Mouse (Mus musculus) liver, postnatal 0 days (tissue): Measurements from ENCODE around the gene Ccdc187. TPM values are rescaled to one million over a fixed set of nuclear protein-coding genes. Genes with fewer than 3 reads are reported as not detected.

Source experiments
- ATAC-seq: fragments of 200-750 bp; cut with Nextera tagmentation; 2 replicates; pipeline ENCODE4 v1.8.0; 2017; ENCODE audit warnings: mild to moderate bottlenecking, moderate library complexity
- DNase-seq: peaks from one replicate; pipeline ENCODE4 v3.0.0-alpha.2; 2016
- H3K27ac ChIP-seq: fragments of 300-500 bp; sonication (generic); 2 replicates; pipeline ENCODE4 v1.5.1; 2014; ENCODE audit warnings: antibody characterized with exemption, moderate library complexity, mild to moderate bottlenecking, low read depth
- H3K27me3 ChIP-seq: fragments of 300-500 bp; sonication (generic); 2 replicates; pipeline ENCODE4 v1.6.1; 2014; ENCODE audit warnings: low read length, control low read depth, mixed read lengths; ENCODE audit not compliant: insufficient read depth
- H3K36me3 ChIP-seq: fragments of 300-500 bp; sonication (generic); replicated peaks from 2 replicates; pipeline ENCODE4 v1.6.1; 2014; ENCODE audit warnings: mild to moderate bottlenecking, control low read depth, low read length, moderate library complexity, mixed read lengths; ENCODE audit not compliant: insufficient read depth
- H3K4me1 ChIP-seq: fragments of 300-500 bp; sonication (generic); 2 replicates; pipeline ENCODE4 v1.6.1; 2014; ENCODE audit warnings: antibody characterized with exemption, mild to moderate bottlenecking, control low read depth; ENCODE audit not compliant: insufficient read depth
- H3K4me2 ChIP-seq: fragments of 300-500 bp; sonication (generic); 2 replicates; pipeline ENCODE4 v1.6.1; 2014; ENCODE audit warnings: low read depth, mild to moderate bottlenecking, low read length, moderate library complexity, mixed read lengths
- H3K4me3 ChIP-seq: fragments of 300-500 bp; sonication (generic); 2 replicates; pipeline ENCODE4 v1.5.1; 2014; ENCODE audit warnings: low read depth, low read length
- H3K9ac ChIP-seq: fragments of 300-500 bp; sonication (generic); replicated peaks from 2 replicates; pipeline ENCODE4 v1.6.1; 2014; ENCODE audit warnings: mild to moderate bottlenecking, moderate library complexity
- H3K9me3 ChIP-seq: fragments of 300-500 bp; sonication (generic); 2 replicates; pipeline ENCODE4 v1.6.1; 2016; ENCODE audit warnings: mild to moderate bottlenecking, control low read depth, low read length, mixed read lengths
- CTCF ChIP-seq: sonication (generic); IDR thresholded peaks from 2 replicates; pipeline ENCODE4 v1.5.1; 2016; ENCODE audit warnings: antibody characterized with exemption, low read depth
- EP300 ChIP-seq: IDR thresholded peaks from 2 replicates; pipeline ENCODE4 v1.6.1; 2016; ENCODE audit warnings: antibody characterized with exemption, low read depth, mild to moderate bottlenecking
- WGBS: fragments of 180-500 bp; shearing (Covaris S2); extraction: QIAGEN DNeasy Blood & Tissue Kit; methylation state at CpG from one replicate; pipeline ENCODE4 v1.1.7; 2014; ENCODE audit not compliant: insufficient replicate concordance; 5-methylcytosine and 5-hydroxymethylcytosine counted together
- polyA plus RNA-seq: library from polyadenylated mRNA; unstranded; fragments of >200 nt; fragmentation: Nextera tagmentation; extraction: Ambion mirVana; gene quantifications from 2 replicates; pipeline ENCODE4 v1.2.1, GENCODE M21; 2015

Ccdc187 gene
- 0.01 TPM in 1 of 2 replicates, not detected in the other for polyA plus RNA-seq

DNA sequence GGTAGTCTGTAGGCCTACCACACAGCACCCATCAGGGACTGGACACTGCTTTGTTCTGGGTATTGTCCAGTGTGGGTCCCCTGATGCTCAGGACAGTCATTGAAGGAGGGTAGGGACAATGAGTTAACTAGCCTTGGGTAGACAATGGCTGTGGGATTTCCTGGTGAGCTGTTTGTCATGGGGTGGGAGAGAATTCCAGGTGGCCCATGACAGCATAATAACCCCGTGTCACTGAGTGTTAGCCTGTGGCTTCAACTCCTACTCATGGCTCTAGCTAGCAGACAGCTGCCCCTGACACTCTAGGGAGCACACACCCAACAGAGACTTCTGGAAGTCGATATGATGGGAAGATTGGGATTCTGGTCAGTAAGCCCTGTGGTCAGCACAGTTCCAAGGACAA lies at the start of gene Ccdc187:
TSS of gene Ccdc187 (minus strand) at position 101 of the 400 bp plus-strand sequence.
- 52% methylated on average over 2 of the region's 2 CpGs for WGBS
- DNase-seq (no peak), ATAC-seq (no peak)
- Histone ChIP-seq H3K4me1 (no peaks in the 10 kb centered on the region), H3K9ac (no peak within 1 kb of the TSS), H3K4me3 (no peak within 1 kb of the TSS), H3K36me3 (no peaks in the 10 kb centered on the region), H3K9me3 (no peaks in the 10 kb centered on the region), H3K4me2 (no peak within 1 kb of the TSS), H3K27me3 (no peaks in the 10 kb centered on the region), H3K27ac (no peak within 1 kb of the TSS)
- TF ChIP-seq CTCF (no peak), EP300 (no peak)

DNA sequence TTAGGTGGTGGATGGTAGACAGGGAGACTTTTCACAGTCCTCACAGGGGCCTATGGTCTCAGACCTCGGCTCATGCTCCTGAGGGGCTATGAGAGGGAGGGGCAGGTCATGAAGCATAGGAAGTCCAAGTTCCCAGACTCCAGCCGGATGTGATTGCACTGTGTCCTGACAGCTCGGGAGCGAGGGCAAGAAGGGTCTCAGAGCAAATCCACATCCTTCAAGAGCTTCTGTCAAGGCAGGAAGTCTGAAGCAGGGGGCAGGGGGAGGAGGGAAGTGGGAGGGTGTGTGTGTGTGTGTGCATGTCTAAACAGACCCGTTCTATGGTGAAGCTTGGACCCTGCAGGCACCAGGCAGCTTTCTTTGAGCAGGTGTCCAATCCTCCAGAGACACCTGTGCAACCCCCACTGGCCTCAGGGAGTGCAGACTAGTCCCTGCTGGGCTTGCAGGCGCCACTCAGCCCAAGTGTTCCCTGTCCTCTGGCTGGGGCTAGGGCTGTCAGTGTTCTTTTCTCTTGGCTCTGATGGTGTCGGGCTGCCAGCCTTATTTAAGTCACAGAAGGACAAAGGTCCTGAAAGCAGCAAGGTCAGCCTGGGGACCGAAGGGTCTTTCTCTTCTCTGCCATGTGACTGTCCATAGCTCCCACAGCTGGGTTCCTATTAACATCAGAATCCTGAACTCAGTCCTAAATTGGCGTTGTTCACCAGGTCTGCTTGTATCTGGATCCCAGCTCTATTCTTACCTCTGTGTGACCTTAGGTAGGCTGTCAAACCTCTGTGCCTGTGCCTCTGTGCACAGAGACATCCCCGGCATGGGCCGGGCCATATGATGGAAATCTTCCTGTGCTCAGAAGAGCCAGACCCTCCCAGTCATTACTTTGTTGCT lies 48.5 kb upstream of the Ccdc187 start:
- no peak for TF ChIP-seq EP300
- no peak for TF ChIP-seq CTCF
- ATAC-seq (peak; percentile 26; the same call in 1 of the 2 replicates), DNase-seq (no peak)
- H3K27me3 ChIP-seq: no peaks in the 10 kb centered on the region
- H3K9ac ChIP-seq: no peak overlapping the region
- peaks cover 7% of the 10 kb centered on the region for H3K4me1 ChIP-seq
- no peak overlapping the region for H3K4me3 ChIP-seq
- H3K27ac ChIP-seq: peak overlapping the region; percentile 57; the same call in 1 of the 2 replicates
- no peak overlapping the region for H3K4me2 ChIP-seq
- H3K36me3 ChIP-seq: no peaks in the 10 kb centered on the region; the same call in 1 of the 2 replicates
- WGBS: 61% methylated on average over 11 of the region's 11 CpGs
- no peaks in the 10 kb centered on the region for H3K9me3 ChIP-seq

GRCm38 (mm10) chr2:26342044-26342443 lies 47.7 kb upstream of the Ccdc187 start:
- Histone ChIP-seq H3K27ac (peak overlapping the region; percentile 29; the same call in 1 of the 2 replicates), H3K9ac (no peak overlapping the region), H3K4me2 (no peak overlapping the region), H3K4me3 (no peak overlapping the region), H3K36me3 (no peaks in the 10 kb centered on the region; the same call in 1 of the 2 replicates), H3K9me3 (no peaks in the 10 kb centered on the region), H3K4me1 (peaks cover 7% of the 10 kb centered on the region), H3K27me3 (no peaks in the 10 kb centered on the region)
- DNase-seq (peak; percentile 57), ATAC-seq (peak; percentile 42)
- 59% methylated on average over 10 of the region's 10 CpGs for WGBS
- TF ChIP-seq CTCF (no peak), EP300 (no peak)

GRCm38 (mm10) chr2:26341510-26341981 lies 47.2 kb upstream of the Ccdc187 start:
- ATAC-seq (0 out of 2 replicates have a peak, but pooled peaks have one; percentile 14), DNase-seq (no peak)
- peaks cover 7% of the 10 kb centered on the region for H3K4me1 ChIP-seq
- no peak overlapping the region for H3K9ac ChIP-seq
- WGBS: 86% methylated on average over 2 of the region's 2 CpGs
- TF ChIP-seq EP300 (no peak), CTCF (no peak)
- peak overlapping the region; percentile 29; the same call in 1 of the 2 replicates for H3K27ac ChIP-seq
- no peaks in the 10 kb centered on the region for H3K27me3 ChIP-seq
- H3K36me3 ChIP-seq: no peaks in the 10 kb centered on the region; the same call in 1 of the 2 replicates
- no peak overlapping the region for H3K4me3 ChIP-seq
- H3K4me2 ChIP-seq: no peak overlapping the region
- no peaks in the 10 kb centered on the region for H3K9me3 ChIP-seq

DNA sequence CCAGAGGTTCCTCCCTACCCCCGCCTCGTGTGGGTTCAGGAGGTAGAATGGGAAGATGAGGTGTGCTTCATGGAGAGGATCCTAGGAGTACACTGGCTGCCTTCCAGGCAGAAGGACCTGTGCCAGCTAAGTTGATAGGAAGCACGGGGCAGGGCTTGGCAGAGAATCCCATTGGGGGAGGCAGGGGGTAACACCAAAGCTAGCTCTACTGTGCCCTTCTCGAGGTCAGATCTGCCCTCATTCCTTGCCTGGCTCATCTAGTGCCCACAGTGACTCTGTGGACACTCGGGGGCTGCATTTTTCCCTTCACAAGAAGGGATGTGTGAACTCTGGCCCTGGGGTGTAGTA lies 44.8 kb upstream of the Ccdc187 start:
- Histone ChIP-seq H3K27me3 (no peaks in the 10 kb centered on the region), H3K4me1 (peaks cover 7% of the 10 kb centered on the region), H3K9ac (no peak overlapping the region), H3K4me2 (no peak overlapping the region), H3K9me3 (no peaks in the 10 kb centered on the region), H3K4me3 (no peak overlapping the region), H3K27ac (no peak overlapping the region), H3K36me3 (no peaks in the 10 kb centered on the region; the same call in 1 of the 2 replicates)
- 65% methylated on average over 5 of the region's 5 CpGs for WGBS
- no peak for TF ChIP-seq EP300
- TF ChIP-seq CTCF: no peak
- ATAC-seq (no peak), DNase-seq (no peak)
